Mouse (Mus musculus) testis, adult 2 months (tissue): ENCODE measurements around the gene Dnajc3. TPM values are rescaled to one million over a fixed set of nuclear protein-coding genes. Genes with fewer than 3 reads are reported as not detected.

Experiments
- H3K27ac ChIP-seq: fragments of 200-500 bp; 2 replicates; pipeline ENCODE4 v1.5.1; 2012; ENCODE audit warnings: low read depth, low read length; ENCODE audit not compliant: control insufficient read depth, insufficient read depth
- H3K27me3 ChIP-seq: fragments of 200-500 bp; 2 replicates; pipeline ENCODE4 v1.6.1; 2012; ENCODE audit warnings: mild to moderate bottlenecking, low read length, moderate library complexity; ENCODE audit not compliant: control insufficient read depth, insufficient read depth
- H3K36me3 ChIP-seq: fragments of 200-500 bp; 2 replicates; pipeline ENCODE4 v1.6.1; 2012; ENCODE audit warnings: mild to moderate bottlenecking, low read length; ENCODE audit not compliant: control insufficient read depth, insufficient read depth
- H3K4me1 ChIP-seq: fragments of 200-500 bp; 2 replicates; pipeline ENCODE4 v1.6.1; 2012; ENCODE audit warnings: low read length; ENCODE audit not compliant: control insufficient read depth, insufficient read depth
- H3K4me3 ChIP-seq: fragments of 200-500 bp; 2 replicates; pipeline ENCODE4 v1.5.1; 2012; ENCODE audit warnings: low read depth, mild to moderate bottlenecking, low read length, moderate library complexity, mixed read lengths; ENCODE audit not compliant: control insufficient read depth
- CTCF ChIP-seq: fragments of 200-500 bp; IDR thresholded peaks from 2 replicates; pipeline ENCODE4 v1.5.1; 2012; ENCODE audit warnings: low read depth, mild to moderate bottlenecking, inconsistent platforms, low read length, moderate library complexity; ENCODE audit not compliant: control insufficient read depth, insufficient read depth, insufficient replicate concordance
- POLR2A ChIP-seq: fragments of 200-500 bp; IDR thresholded peaks from 2 replicates; pipeline ENCODE4 v1.6.1; 2012; ENCODE audit warnings: low read depth, mild to moderate bottlenecking, inconsistent platforms, low read length, moderate library complexity; ENCODE audit not compliant: control insufficient read depth
- polyA plus RNA-seq: library from polyadenylated mRNA; depleted of rRNA; stranded (reverse); fragments of >200 nt; gene quantifications from 2 replicates; pipeline ENCODE4 v1.2.3, GENCODE M21; 2012

Gene Dnajc3
- polyA plus RNA-seq, 1 experiment: 14.9 TPM

DNA sequence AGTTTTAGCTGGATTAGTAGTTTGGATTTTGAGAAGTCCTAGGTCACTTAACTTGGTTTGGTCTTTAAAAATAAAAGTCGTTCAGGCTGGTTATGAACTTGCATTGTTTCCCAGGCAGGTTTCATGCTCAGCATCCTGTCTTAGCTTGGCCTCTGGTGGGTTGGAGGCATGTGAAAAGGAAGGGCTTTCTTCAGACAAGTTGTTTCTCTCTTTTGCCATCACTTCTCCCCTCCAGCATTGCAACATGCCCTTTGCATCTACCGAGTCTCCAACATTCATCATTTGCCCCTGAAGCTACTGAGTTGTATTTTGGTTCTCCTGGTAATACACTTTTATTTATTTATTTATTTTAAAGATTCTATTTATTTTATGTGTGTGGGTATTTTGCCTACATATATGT lies 6.9 kb downstream of the Dnajc3 start:
- Histone ChIP-seq H3K4me3 (no peak overlapping the region), H3K27me3 (no peaks in the 10 kb centered on the region)
- no peak for TF ChIP-seq POLR2A

DNA sequence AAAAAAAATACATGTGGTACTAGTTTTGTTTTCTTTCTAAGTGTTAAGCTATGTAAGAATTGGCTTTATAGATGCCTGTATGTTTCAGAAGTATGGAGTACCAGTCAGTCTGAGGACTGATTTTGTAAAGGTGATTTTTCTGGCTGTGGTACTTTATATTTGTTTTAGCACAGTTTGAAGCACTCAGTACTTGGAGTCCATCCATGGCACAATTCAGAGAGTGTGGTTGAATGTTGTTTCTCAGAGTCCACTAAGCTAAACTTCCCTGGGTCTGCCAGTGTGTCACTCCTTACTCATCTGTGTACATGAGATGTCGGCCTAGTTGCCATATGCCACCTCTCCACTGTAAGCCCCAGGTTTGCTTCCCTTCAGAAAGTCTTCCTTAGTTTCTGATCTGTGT lies 11.1 kb downstream of the Dnajc3 start:
- Histone ChIP-seq H3K27me3 (no peaks in the 10 kb centered on the region), H3K27ac (no peak overlapping the region), H3K4me3 (no peak overlapping the region), H3K36me3 (no peaks in the 10 kb centered on the region), H3K4me1 (peaks cover 2% of the 10 kb centered on the region; the same call in 1 of the 2 replicates)
- TF ChIP-seq CTCF (no peak), POLR2A (no peak)

More for the DNA sequence above, 6.9 kb downstream of the Dnajc3 start:
- peaks cover 2% of the 10 kb centered on the region; the same call in 1 of the 2 replicates for H3K4me1 ChIP-seq
- H3K27ac ChIP-seq: no peak overlapping the region
- no peaks in the 10 kb centered on the region for H3K36me3 ChIP-seq

DNA sequence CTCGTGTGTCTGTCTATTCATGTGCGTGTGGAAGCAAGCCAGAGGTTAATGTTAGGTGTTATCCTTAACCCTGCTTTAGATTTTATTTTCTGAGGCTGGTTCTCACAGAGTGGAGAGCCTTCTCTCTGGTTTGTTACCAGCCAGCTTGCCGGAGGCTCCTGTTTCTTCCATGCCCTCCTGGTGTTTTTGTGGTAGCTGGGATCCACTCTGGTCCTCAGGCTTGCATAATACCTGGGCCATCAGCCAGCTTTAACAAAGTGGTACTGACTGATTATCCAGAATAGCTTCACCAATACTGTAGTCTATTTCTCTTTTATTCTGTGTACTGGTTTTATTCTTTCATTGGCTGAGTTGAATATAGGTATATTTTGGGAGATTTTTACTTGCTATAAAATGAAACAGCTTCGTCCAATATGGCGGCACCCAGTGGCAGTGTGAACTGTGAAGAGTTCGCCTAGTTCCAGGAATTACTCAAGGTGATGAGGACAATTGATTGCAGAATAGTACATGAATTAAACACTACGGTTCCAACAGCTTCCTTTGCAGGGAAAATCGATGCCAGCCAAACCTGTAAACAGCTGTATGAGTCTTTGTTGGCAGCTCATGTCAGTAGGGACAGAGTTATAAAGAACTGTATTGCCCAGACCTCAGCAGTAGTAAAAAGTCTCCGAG lies 14.3 kb downstream of the Dnajc3 start:
- Histone ChIP-seq H3K27ac (no peak overlapping the region), H3K4me3 (no peak overlapping the region), H3K36me3 (no peaks in the 10 kb centered on the region), H3K4me1 (no peaks in the 10 kb centered on the region), H3K27me3 (no peaks in the 10 kb centered on the region)
- TF ChIP-seq CTCF: no peak
- no peak for TF ChIP-seq POLR2A

DNA sequence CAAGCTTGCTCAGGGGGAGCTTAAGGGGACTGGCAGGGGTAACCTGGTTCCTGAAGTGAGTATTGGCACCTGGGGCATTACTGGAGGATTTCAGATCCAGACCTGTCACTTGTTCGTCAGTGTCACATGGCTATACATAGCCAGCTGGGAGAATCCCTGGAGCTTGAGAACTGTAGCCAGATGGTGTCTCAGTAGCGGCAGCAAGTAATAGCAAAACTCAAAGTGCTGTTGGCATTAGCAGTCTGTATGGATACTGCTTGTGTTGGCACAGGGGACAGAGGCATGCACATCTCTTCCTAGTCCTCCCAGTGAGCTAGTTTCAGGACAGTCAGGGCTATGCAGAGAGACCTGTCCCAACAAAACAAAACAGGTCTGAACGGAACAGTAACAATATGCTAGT lies 20.2 kb downstream of the Dnajc3 start:
- Histone ChIP-seq H3K27me3 (no peaks in the 10 kb centered on the region), H3K36me3 (peaks cover 4% of the 10 kb centered on the region), H3K27ac (no peak overlapping the region), H3K4me1 (no peaks in the 10 kb centered on the region), H3K4me3 (no peak overlapping the region)
- TF ChIP-seq POLR2A: no peak
- no peak for TF ChIP-seq CTCF

DNA sequence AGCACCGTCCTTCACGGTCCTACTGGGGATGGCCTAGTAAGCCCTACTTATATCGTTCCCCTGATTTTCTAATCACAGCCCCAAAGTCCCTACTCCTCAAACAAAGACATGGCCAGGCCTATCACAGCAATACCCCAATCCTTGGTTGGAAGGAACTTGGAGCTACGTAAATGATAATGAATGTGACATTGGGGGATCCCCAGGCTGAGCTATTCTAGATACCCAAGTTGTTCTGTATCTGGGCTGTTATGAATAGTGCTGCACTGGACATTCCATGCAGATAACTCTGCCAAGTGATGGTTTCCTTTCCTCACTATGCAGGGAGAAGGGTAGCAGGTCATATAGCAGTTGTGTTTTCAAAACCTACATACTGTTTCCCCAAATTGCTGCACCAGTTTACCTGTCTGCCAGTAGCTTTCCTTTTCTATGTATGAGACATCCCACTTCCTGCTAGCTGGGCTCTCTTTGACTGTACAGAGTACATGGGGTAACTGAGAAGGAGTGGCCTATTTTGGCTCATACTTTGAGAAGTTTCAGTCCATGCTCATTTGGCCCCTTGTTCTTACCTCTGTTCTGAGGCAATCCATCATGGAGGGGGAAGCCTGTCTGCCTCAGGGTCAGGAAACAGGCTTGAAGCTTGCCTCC lies 27.7 kb downstream of the Dnajc3 start:
- H3K27ac ChIP-seq: no peak overlapping the region
- no peaks in the 10 kb centered on the region for H3K4me1 ChIP-seq
- no peaks in the 10 kb centered on the region for H3K27me3 ChIP-seq
- H3K4me3 ChIP-seq: no peak overlapping the region
- TF ChIP-seq CTCF (no peak), POLR2A (no peak)
- peaks cover 3% of the 10 kb centered on the region for H3K36me3 ChIP-seq

DNA sequence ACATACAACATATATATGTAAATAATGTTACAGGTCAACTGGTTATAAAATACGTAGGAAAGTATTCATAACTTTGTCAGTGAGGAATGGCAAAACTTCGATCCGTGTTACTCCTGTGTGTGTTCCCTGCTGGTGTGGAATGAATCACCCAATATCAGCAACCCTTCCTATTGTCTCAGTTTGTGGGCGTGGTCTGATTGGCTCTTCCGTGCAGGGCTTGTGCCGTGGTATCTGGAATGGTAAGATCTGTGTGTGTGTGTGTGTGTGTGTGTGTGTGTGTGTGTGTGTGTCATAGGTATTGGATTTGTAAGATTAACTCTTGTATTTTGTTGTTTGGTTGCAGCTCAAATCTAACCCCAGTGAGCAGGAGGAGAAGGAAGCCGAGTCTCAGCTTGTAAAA lies 29.9 kb downstream of the Dnajc3 start:
- Histone ChIP-seq H3K4me3 (no peak overlapping the region), H3K36me3 (peaks cover 4% of the 10 kb centered on the region), H3K27me3 (no peaks in the 10 kb centered on the region), H3K27ac (no peak overlapping the region), H3K4me1 (no peaks in the 10 kb centered on the region)
- TF ChIP-seq POLR2A (no peak), CTCF (no peak)

DNA sequence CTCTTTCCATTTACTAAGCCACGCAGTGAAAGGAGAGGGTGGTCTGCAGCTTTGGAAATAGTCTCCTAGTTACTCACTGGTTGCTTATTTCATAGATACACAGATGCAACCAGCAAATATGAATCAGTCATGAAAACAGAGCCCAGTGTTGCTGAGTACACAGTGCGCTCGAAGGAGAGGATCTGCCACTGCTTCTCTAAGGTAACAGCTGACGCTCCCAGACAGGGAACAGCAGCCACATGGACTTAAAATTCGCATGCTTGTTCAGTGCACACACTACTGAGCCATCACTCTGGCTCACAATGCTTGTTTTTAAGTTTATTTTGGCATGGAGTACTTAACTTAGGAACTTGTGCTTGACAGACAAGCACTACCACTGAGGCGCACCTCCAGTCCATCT lies 34.5 kb downstream of the Dnajc3 start:
- TF ChIP-seq POLR2A (no peak), CTCF (no peak)
- no peaks in the 10 kb centered on the region for H3K4me1 ChIP-seq
- peaks cover 5% of the 10 kb centered on the region for H3K36me3 ChIP-seq
- no peak overlapping the region for H3K4me3 ChIP-seq
- no peak overlapping the region for H3K27ac ChIP-seq
- no peaks in the 10 kb centered on the region for H3K27me3 ChIP-seq

DNA sequence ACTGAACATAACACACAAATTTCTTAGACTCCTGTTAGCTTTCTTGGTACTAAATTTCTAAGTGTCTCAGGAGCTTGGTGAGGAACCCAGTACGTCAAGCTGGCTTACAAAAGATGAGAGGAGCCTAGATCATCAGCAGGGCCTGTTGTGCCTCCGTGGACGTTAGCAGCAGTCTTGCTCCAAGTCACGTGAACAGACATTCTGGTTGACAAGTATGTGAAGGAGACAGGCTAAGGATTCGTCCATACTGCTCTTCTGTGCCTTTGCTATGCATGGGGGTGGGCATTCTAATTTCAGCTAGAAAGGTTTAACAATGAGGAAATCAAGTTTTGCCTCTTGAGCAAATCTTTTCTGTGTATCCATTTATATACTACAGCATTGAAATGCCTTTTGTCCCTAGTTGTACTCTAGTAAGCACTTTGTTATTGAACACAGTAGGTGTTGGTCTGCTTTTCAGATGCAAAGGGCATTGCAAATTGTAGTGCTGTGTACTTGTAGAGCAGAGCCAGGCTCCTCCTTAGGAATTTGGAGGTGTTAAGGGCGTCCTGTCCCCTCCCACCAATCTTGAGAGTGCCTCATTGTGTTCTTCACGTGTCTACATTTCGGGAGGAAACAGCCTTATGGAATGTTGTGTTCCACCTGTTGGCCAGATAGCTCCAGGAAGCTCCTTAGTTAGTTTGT lies 39.5 kb downstream of the Dnajc3 start:
- Histone ChIP-seq H3K27ac (no peak overlapping the region), H3K4me3 (no peak overlapping the region), H3K27me3 (no peaks in the 10 kb centered on the region), H3K4me1 (no peaks in the 10 kb centered on the region), H3K36me3 (peaks cover 4% of the 10 kb centered on the region)
- no peak for TF ChIP-seq CTCF
- no peak for TF ChIP-seq POLR2A
